Mouse (Mus musculus) lung, embryonic 16.5 days (tissue): ENCODE data around the gene Dock4. TPM values are rescaled to one million over a fixed set of nuclear protein-coding genes. Genes with fewer than 3 reads are reported as not detected.

Experiments
- ATAC-seq: fragments of 200-750 bp; cut with Nextera tagmentation; 2 replicates; pipeline ENCODE4 v1.8.0; 2017; ENCODE audit warnings: low read depth, mild to moderate bottlenecking, moderate library complexity
- H3K27ac ChIP-seq: fragments of 300-500 bp; sonication (generic); 2 replicates; pipeline ENCODE4 v1.5.1; 2014; ENCODE audit warnings: mild to moderate bottlenecking, control low read depth, low read length
- H3K27me3 ChIP-seq: fragments of 300-500 bp; sonication (generic); 2 replicates; pipeline ENCODE4 v1.6.1; 2014; ENCODE audit warnings: low read depth, low read length, mixed read lengths; ENCODE audit not compliant: control insufficient read depth, insufficient read depth
- H3K36me3 ChIP-seq: fragments of 300-500 bp; sonication (generic); 2 replicates; pipeline ENCODE4 v1.6.1; 2014; ENCODE audit warnings: low read length; ENCODE audit not compliant: control insufficient read depth, insufficient read depth
- H3K4me1 ChIP-seq: fragments of 300-500 bp; sonication (generic); replicated peaks from 2 replicates; pipeline ENCODE4 v1.6.1; 2014; ENCODE audit warnings: low read length, mixed read lengths; ENCODE audit not compliant: control insufficient read depth, insufficient read depth
- H3K4me2 ChIP-seq: fragments of 300-500 bp; sonication (generic); 2 replicates; pipeline ENCODE4 v1.6.1; 2014; ENCODE audit warnings: low read depth, low read length, control low read depth
- H3K4me3 ChIP-seq: fragments of 300-500 bp; sonication (generic); 2 replicates; pipeline ENCODE4 v1.5.1; 2014; ENCODE audit warnings: mild to moderate bottlenecking, low read length, control low read depth
- H3K9ac ChIP-seq: fragments of 300-500 bp; sonication (generic); 2 replicates; pipeline ENCODE4 v1.6.1; 2014; ENCODE audit warnings: low read length, control low read depth
- H3K9me3 ChIP-seq: fragments of 300-500 bp; sonication (generic); 2 replicates; pipeline ENCODE4 v1.6.1; 2016; ENCODE audit warnings: low read length; ENCODE audit not compliant: control insufficient read depth
- WGBS: fragments of 180-500 bp; shearing (Covaris S2); extraction: QIAGEN DNeasy Blood & Tissue Kit; methylation state at CpG from one replicate; pipeline ENCODE4 v1.1.7; 2014; 5-methylcytosine and 5-hydroxymethylcytosine counted together
- polyA plus RNA-seq: library from polyadenylated mRNA; unstranded; fragments of >200 nt; fragmentation: Nextera tagmentation; extraction: Ambion mirVana; gene quantifications from 2 replicates; pipeline ENCODE4 v1.2.1, GENCODE M21; 2015

Dock4 gene
- polyA plus RNA-seq, 1 experiment from 2014 or later: 28.4 TPM

GRCm38 (mm10) chr12:40568365-40568885, 122.7 kb downstream of the Dock4 start:
- H3K9ac ChIP-seq: no peak overlapping the region
- 79% methylated on average over 4 of the region's 4 CpGs for WGBS

GRCm38 (mm10) chr12:40568971-40569968, 123.5 kb downstream of the Dock4 start:
- H3K9ac ChIP-seq: no peak overlapping the region
- no peak for ATAC-seq
- no peaks in the 10 kb centered on the region for H3K27me3 ChIP-seq
- 40% methylated on average over 9 of the region's 9 CpGs for WGBS
- no peaks in the 10 kb centered on the region for H3K36me3 ChIP-seq
- no peak overlapping the region for H3K4me2 ChIP-seq
- H3K27ac ChIP-seq: peak overlapping the region; percentile 37
- H3K9me3 ChIP-seq: no peaks in the 10 kb centered on the region
- no peak overlapping the region for H3K4me3 ChIP-seq
- H3K4me1 ChIP-seq: peaks cover 15% of the 10 kb centered on the region

More at GRCm38 (mm10) chr12:40568365-40568885, 122.7 kb downstream of the Dock4 start:
- H3K27me3 ChIP-seq: no peaks in the 10 kb centered on the region
- no peak for ATAC-seq
- H3K36me3 ChIP-seq: no peaks in the 10 kb centered on the region
- peaks cover 16% of the 10 kb centered on the region for H3K4me1 ChIP-seq
- no peak overlapping the region for H3K4me2 ChIP-seq
- no peak overlapping the region; the same call in 1 of the 2 replicates for H3K27ac ChIP-seq
- no peaks in the 10 kb centered on the region for H3K9me3 ChIP-seq
- H3K4me3 ChIP-seq: no peak overlapping the region

- H3K36me3 ChIP-seq: no peaks in the 10 kb centered on the region
- H3K9ac ChIP-seq: no peak overlapping the region
- H3K4me2 ChIP-seq: no peak overlapping the region
- H3K4me1 ChIP-seq: peaks cover 13% of the 10 kb centered on the region
- no peak overlapping the region for H3K27ac ChIP-seq
- 29% methylated on average over 1 of the region's 1 CpGs for WGBS
- no peaks in the 10 kb centered on the region for H3K27me3 ChIP-seq
- no peaks in the 10 kb centered on the region for H3K9me3 ChIP-seq
- 0 out of 2 replicates have a peak, but pooled peaks have one; percentile 51 for ATAC-seq
- H3K4me3 ChIP-seq: no peak overlapping the region
Measured at GRCm38 (mm10) chr12:40570250-40570649, 124.5 kb downstream of the Dock4 start.

- Histone ChIP-seq H3K9ac (no peak overlapping the region), H3K36me3 (no peaks in the 10 kb centered on the region), H3K27ac (no peak overlapping the region), H3K4me3 (no peak overlapping the region), H3K27me3 (no peaks in the 10 kb centered on the region), H3K9me3 (no peaks in the 10 kb centered on the region), H3K4me2 (no peak overlapping the region), H3K4me1 (peaks cover 8% of the 10 kb centered on the region)
- no peak for ATAC-seq
- WGBS: 68% methylated on average over 3 of the region's 3 CpGs
Measured at GRCm38 (mm10) chr12:40574051-40574450, 128.3 kb downstream of the Dock4 start.

- WGBS: 87% methylated on average over 2 of the region's 2 CpGs
- Histone ChIP-seq H3K9me3 (no peaks in the 10 kb centered on the region), H3K4me1 (no peaks in the 10 kb centered on the region), H3K4me3 (no peak overlapping the region), H3K27ac (no peak overlapping the region), H3K27me3 (no peaks in the 10 kb centered on the region), H3K4me2 (no peak overlapping the region), H3K36me3 (no peaks in the 10 kb centered on the region), H3K9ac (no peak overlapping the region)
- no peak for ATAC-seq
Measured at GRCm38 (mm10) chr12:40576749-40577148, 131.0 kb downstream of the Dock4 start.

- Histone ChIP-seq H3K4me2 (no peak overlapping the region), H3K9ac (no peak overlapping the region), H3K36me3 (no peaks in the 10 kb centered on the region), H3K27ac (no peak overlapping the region), H3K9me3 (no peaks in the 10 kb centered on the region), H3K4me1 (no peaks in the 10 kb centered on the region), H3K27me3 (no peaks in the 10 kb centered on the region), H3K4me3 (no peak overlapping the region)
- WGBS: 30% methylated on average over 2 of the region's 2 CpGs
- ATAC-seq: no peak; the same call in 1 of the 2 replicates
Measured at GRCm38 (mm10) chr12:40580351-40580750, 134.6 kb downstream of the Dock4 start.

GRCm38 (mm10) chr12:40581037-40581436, 135.3 kb downstream of the Dock4 start:
- Histone ChIP-seq H3K4me1 (no peaks in the 10 kb centered on the region), H3K9ac (no peak overlapping the region), H3K36me3 (no peaks in the 10 kb centered on the region), H3K27me3 (no peaks in the 10 kb centered on the region), H3K9me3 (no peaks in the 10 kb centered on the region), H3K4me3 (no peak overlapping the region), H3K27ac (no peak overlapping the region), H3K4me2 (no peak overlapping the region)
- 61% methylated on average over 3 of the region's 3 CpGs for WGBS
- ATAC-seq: no peak

- H3K9ac ChIP-seq: no peak overlapping the region
- WGBS: 72% methylated on average over 5 of the region's 5 CpGs
- no peak overlapping the region for H3K4me3 ChIP-seq
- no peak overlapping the region for H3K27ac ChIP-seq
- H3K4me2 ChIP-seq: no peak overlapping the region
- ATAC-seq: no peak
- H3K36me3 ChIP-seq: no peaks in the 10 kb centered on the region
- no peaks in the 10 kb centered on the region for H3K9me3 ChIP-seq
- H3K4me1 ChIP-seq: no peaks in the 10 kb centered on the region
- H3K27me3 ChIP-seq: no peaks in the 10 kb centered on the region
Measured at GRCm38 (mm10) chr12:40582059-40582458, 136.3 kb downstream of the Dock4 start.

- no peaks in the 10 kb centered on the region for H3K9me3 ChIP-seq
- H3K27me3 ChIP-seq: no peaks in the 10 kb centered on the region
- H3K9ac ChIP-seq: no peak overlapping the region
- no peak overlapping the region for H3K27ac ChIP-seq
- no peaks in the 10 kb centered on the region for H3K36me3 ChIP-seq
- no peak for ATAC-seq
- H3K4me3 ChIP-seq: no peak overlapping the region
- no peaks in the 10 kb centered on the region for H3K4me1 ChIP-seq
- H3K4me2 ChIP-seq: no peak overlapping the region
- WGBS: 78% methylated on average over 7 of the region's 7 CpGs
Measured at GRCm38 (mm10) chr12:40584526-40585289, 139.0 kb downstream of the Dock4 start.
